Mouse (Mus musculus) erythroblast, embryonic 14.5 days (primary cell): ENCODE data around the gene Cep295nl. TPM values are rescaled to one million over a fixed set of nuclear protein-coding genes. Genes with fewer than 3 reads are reported as not detected.

Experiments used
- H3K27me3 ChIP-seq: 2 replicates; pipeline ENCODE4 v1.6.1; 2012; ENCODE audit warnings: inconsistent platforms; ENCODE audit not compliant: control insufficient read depth
- H3K36me3 ChIP-seq: 2 replicates; pipeline ENCODE4 v1.6.1; 2012; ENCODE audit warnings: mild to moderate bottlenecking, inconsistent platforms; ENCODE audit not compliant: control insufficient read depth
- H3K4me1 ChIP-seq: 2 replicates; pipeline ENCODE4 v1.6.1; 2012; ENCODE audit warnings: inconsistent platforms; ENCODE audit not compliant: control insufficient read depth
- H3K4me3 ChIP-seq: replicated peaks from 2 replicates; pipeline ENCODE3; 2012; ENCODE audit warnings: moderate library complexity, mild to moderate bottlenecking, inconsistent platforms
- H3K9me3 ChIP-seq: 2 replicates; pipeline ENCODE4 v1.6.1; 2012; ENCODE audit warnings: low read length, inconsistent platforms, mixed read lengths; ENCODE audit not compliant: control insufficient read depth
- GATA1 ChIP-seq: IDR thresholded peaks from 2 replicates; pipeline ENCODE4 v1.6.1; 2012; ENCODE audit warnings: low read length, inconsistent platforms, mixed read lengths
- TAL1 ChIP-seq: IDR thresholded peaks from 3 replicates; pipeline ENCODE4 v1.6.1; 2012; ENCODE audit warnings: low read length, inconsistent platforms, mixed read lengths
- polyA plus RNA-seq: library from polyadenylated mRNA; stranded (reverse); fragments of >175 nt; gene quantifications from 2 replicates; pipeline ENCODE4 v1.2.3, GENCODE M21; 2012

Gene Cep295nl
- polyA plus RNA-seq, 1 experiment = not detected

GRCm38 (mm10) chr11:118371876-118372275 lies 29.6 kb upstream of the Cep295nl start:
- peaks cover 6% of the 10 kb centered on the region for H3K27me3 ChIP-seq
- H3K4me3 ChIP-seq = no peak overlapping the region
- TF ChIP-seq GATA1 = no peak
- TF ChIP-seq TAL1 = no peak

GRCm38 (mm10) chr11:118369657-118370056 lies 27.4 kb upstream of the Cep295nl start:
- TF ChIP-seq GATA1 = no peak
- no peak for TF ChIP-seq TAL1
- Histone ChIP-seq H3K27me3 (peaks cover 3% of the 10 kb centered on the region), H3K4me3 (no peak overlapping the region), H3K4me1 (no peaks in the 10 kb centered on the region), H3K9me3 (no peaks in the 10 kb centered on the region; the same call in 1 of the 2 replicates), H3K36me3 (no peaks in the 10 kb centered on the region)

More at GRCm38 (mm10) chr11:118371876-118372275, 29.6 kb upstream of the Cep295nl start:
- no peaks in the 10 kb centered on the region; the same call in 1 of the 2 replicates for H3K9me3 ChIP-seq
- no peaks in the 10 kb centered on the region for H3K36me3 ChIP-seq
- no peaks in the 10 kb centered on the region for H3K4me1 ChIP-seq

GRCm38 (mm10) chr11:118369251-118369650 lies 27.0 kb upstream of the Cep295nl start:
- H3K4me3 ChIP-seq = no peak overlapping the region
- TF ChIP-seq TAL1 = no peak
- no peak for TF ChIP-seq GATA1

GRCm38 (mm10) chr11:118368330-118368729 lies 26.0 kb upstream of the Cep295nl start:
- Histone ChIP-seq H3K4me3 (no peak overlapping the region), H3K27me3 (peaks cover 2% of the 10 kb centered on the region; the same call in 1 of the 2 replicates), H3K4me1 (no peaks in the 10 kb centered on the region), H3K36me3 (no peaks in the 10 kb centered on the region), H3K9me3 (no peaks in the 10 kb centered on the region; the same call in 1 of the 2 replicates)
- TF ChIP-seq TAL1 (no peak), GATA1 (no peak)

More at GRCm38 (mm10) chr11:118369251-118369650, 27.0 kb upstream of the Cep295nl start:
- no peaks in the 10 kb centered on the region; the same call in 1 of the 2 replicates for H3K9me3 ChIP-seq
- peaks cover 2% of the 10 kb centered on the region; the same call in 1 of the 2 replicates for H3K27me3 ChIP-seq
- no peaks in the 10 kb centered on the region for H3K4me1 ChIP-seq
- H3K36me3 ChIP-seq = no peaks in the 10 kb centered on the region

- Histone ChIP-seq H3K4me1 (no peaks in the 10 kb centered on the region), H3K9me3 (no peaks in the 10 kb centered on the region; the same call in 1 of the 2 replicates), H3K27me3 (peaks cover 2% of the 10 kb centered on the region; the same call in 1 of the 2 replicates), H3K36me3 (no peaks in the 10 kb centered on the region), H3K4me3 (no peak overlapping the region)
- TF ChIP-seq GATA1 (no peak), TAL1 (no peak)
Observed at GRCm38 (mm10) chr11:118366559-118366958, 24.3 kb upstream of the Cep295nl start.

- no peaks in the 10 kb centered on the region for H3K4me1 ChIP-seq
- H3K27me3 ChIP-seq = peaks cover 2% of the 10 kb centered on the region; the same call in 1 of the 2 replicates
- TF ChIP-seq GATA1 (no peak), TAL1 (no peak)
Observed at GRCm38 (mm10) chr11:118366108-118366507, 23.8 kb upstream of the Cep295nl start.

GRCm38 (mm10) chr11:118365171-118365570 lies 22.9 kb upstream of the Cep295nl start:
- no peaks in the 10 kb centered on the region for H3K4me1 ChIP-seq
- H3K4me3 ChIP-seq = no peak overlapping the region

More at GRCm38 (mm10) chr11:118366108-118366507, 23.8 kb upstream of the Cep295nl start:
- Histone ChIP-seq H3K36me3 (no peaks in the 10 kb centered on the region), H3K4me3 (no peak overlapping the region), H3K9me3 (no peaks in the 10 kb centered on the region; the same call in 1 of the 2 replicates)

GRCm38 (mm10) chr11:118364021-118364420 lies 21.7 kb upstream of the Cep295nl start:
- no peaks in the 10 kb centered on the region for H3K4me1 ChIP-seq
- TF ChIP-seq GATA1 (no peak), TAL1 (no peak)
- H3K36me3 ChIP-seq = no peaks in the 10 kb centered on the region
- no peaks in the 10 kb centered on the region; the same call in 1 of the 2 replicates for H3K9me3 ChIP-seq
- H3K27me3 ChIP-seq = no peaks in the 10 kb centered on the region; the same call in 1 of the 2 replicates
- H3K4me3 ChIP-seq = no peak overlapping the region

More at GRCm38 (mm10) chr11:118365171-118365570, 22.9 kb upstream of the Cep295nl start:
- TF ChIP-seq TAL1 (no peak), GATA1 (no peak)
- Histone ChIP-seq H3K27me3 (peaks cover 2% of the 10 kb centered on the region; the same call in 1 of the 2 replicates), H3K9me3 (no peaks in the 10 kb centered on the region; the same call in 1 of the 2 replicates), H3K36me3 (no peaks in the 10 kb centered on the region)

GRCm38 (mm10) chr11:118362971-118363518 lies 20.7 kb upstream of the Cep295nl start:
- no peaks in the 10 kb centered on the region for H3K9me3 ChIP-seq
- H3K4me3 ChIP-seq = no peak overlapping the region
- H3K4me1 ChIP-seq = no peaks in the 10 kb centered on the region
- H3K27me3 ChIP-seq = no peaks in the 10 kb centered on the region
- no peak for TF ChIP-seq TAL1
- no peaks in the 10 kb centered on the region for H3K36me3 ChIP-seq
